Mouse (Mus musculus): ENCODE measurements around the gene Slc6a3. TPM values are rescaled to one million over a fixed set of nuclear protein-coding genes. Genes with fewer than 3 reads are reported as not detected.
A peak's percentile ranks its signal among the peaks of the same experiment; 100 is the strongest.

Gene Slc6a3
- polyA plus RNA-seq, 1 experiment = 0.08 TPM

DNA sequence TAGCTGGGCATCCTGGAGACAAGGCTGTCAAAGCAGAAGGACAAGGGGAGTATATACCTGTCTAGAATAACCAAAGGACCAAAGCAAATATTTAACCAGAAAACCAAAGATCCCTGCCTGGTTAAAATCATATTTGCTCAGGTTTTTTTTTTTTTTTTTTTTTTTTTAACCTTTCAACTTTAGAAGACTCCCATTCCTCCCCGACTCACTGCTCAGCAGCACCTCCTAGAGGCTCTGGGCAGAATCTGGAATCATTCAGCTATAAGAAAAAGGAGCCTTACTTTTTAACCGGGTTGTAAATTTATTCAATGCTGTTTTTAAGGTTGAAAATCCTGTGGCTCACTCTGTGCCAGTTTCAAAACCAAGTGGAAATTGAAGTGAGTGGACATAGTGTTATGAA, 33.8 kb upstream of the Slc6a3 start:
- Histone ChIP-seq H3K27ac (ENCODE audit: insufficient read depth, low read length) (no peak overlapping the region), H3K4me1 (ENCODE audit: control insufficient read depth, insufficient read depth, low read length) (no peaks in the 10 kb centered on the region), H3K4me3 (ENCODE audit: insufficient read depth, low read length) (no peak overlapping the region)
- TF ChIP-seq CTCF (IDR thresholded peaks at IDR 0.05; ENCODE audit: extremely low read depth, insufficient read depth, low read length) (peak; percentile 32), POLR2A (IDR thresholded peaks at IDR 0.05; ENCODE audit: extremely low read depth, insufficient read depth, low read length) (no peak)

DNA sequence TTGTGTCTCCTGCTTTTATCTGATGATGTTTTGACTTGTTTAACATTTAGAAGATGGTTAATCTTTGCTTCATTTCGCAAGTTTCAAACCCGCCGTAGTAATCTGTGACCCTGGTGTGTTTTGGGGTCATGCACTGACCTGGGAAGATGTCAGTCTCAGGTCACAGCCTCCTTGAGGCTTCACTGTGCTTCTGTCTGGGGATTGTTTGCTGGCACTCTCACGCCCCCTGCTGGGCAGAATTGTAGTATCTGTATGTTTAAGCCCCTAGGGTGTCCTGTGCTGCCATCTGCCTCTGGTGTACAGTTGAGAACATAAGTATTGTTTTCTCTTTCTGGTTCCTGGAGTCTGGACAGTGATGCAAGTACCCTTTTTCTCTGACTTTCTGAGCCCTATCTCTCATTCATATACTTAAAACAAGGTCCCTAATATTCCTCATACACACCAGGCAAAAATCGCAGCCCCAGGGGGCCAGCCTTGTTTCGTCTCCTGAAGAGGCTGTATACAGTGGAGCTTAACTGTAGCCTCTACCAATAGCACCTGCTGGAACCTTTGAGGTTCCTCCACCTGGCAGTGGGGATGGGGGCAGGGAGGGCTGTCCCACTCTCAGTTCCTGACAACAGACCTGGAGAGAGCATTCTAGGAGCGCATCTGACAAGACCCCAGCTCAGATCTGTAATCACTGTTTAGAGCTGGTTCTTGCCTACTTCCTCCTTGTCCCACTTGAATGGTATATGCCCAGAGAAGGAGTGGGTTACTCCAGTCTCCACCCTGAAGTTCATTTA, 30.7 kb upstream of the Slc6a3 start:
- Histone ChIP-seq H3K4me3 (ENCODE audit: insufficient read depth, low read length) (no peak overlapping the region), H3K4me1 (ENCODE audit: control insufficient read depth, insufficient read depth, low read length) (no peaks in the 10 kb centered on the region), H3K27ac (ENCODE audit: insufficient read depth, low read length) (no peak overlapping the region)
- TF ChIP-seq CTCF (IDR thresholded peaks at IDR 0.05; ENCODE audit: extremely low read depth, insufficient read depth, low read length) = peak; percentile 92
- no peak for TF ChIP-seq POLR2A (IDR thresholded peaks at IDR 0.05; ENCODE audit: extremely low read depth, insufficient read depth, low read length)

DNA sequence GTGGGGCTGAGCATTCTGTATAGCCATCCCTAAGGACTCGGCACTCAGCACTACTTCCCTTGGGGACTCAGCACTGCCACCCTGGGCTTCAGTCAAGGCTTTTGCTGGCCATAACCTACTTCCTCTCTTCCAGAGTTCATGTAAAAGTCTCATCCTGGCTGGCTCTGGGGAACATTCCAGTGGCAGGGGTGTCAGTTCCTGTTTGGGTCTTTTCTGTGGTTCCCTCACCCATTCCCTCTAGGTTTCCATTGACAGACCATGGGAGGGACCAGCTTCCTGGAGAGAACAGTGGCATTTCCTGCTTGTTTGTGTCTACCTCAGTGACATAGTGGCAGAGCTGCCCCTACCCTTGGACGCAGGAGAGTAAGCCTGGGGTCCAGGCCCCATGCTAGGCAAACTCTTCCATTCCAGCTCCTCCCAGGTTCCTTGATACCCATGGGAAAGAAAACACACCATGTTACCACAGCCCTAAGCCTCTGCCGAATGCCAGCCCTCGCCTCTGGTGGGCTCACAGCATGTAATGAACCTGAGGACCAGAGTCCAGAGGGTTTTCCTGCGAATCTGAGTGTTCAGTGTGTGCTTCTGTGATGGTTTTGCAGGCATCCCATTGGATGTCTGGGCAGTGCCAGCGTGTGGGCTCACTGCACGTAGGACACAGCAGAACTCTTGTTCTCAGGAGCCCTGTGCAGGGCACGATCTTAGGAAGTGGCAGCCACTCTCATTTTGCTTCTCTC, 27.6 kb upstream of the Slc6a3 start:
- Histone ChIP-seq H3K4me3 (ENCODE audit: insufficient read depth, low read length) (no peak overlapping the region), H3K4me1 (ENCODE audit: control insufficient read depth, insufficient read depth, low read length) (no peaks in the 10 kb centered on the region), H3K27ac (ENCODE audit: insufficient read depth, low read length) (no peak overlapping the region)
- TF ChIP-seq POLR2A (IDR thresholded peaks at IDR 0.05; ENCODE audit: extremely low read depth, insufficient read depth, low read length) (no peak), CTCF (IDR thresholded peaks at IDR 0.05; ENCODE audit: extremely low read depth, insufficient read depth, low read length) (no peak)

DNA sequence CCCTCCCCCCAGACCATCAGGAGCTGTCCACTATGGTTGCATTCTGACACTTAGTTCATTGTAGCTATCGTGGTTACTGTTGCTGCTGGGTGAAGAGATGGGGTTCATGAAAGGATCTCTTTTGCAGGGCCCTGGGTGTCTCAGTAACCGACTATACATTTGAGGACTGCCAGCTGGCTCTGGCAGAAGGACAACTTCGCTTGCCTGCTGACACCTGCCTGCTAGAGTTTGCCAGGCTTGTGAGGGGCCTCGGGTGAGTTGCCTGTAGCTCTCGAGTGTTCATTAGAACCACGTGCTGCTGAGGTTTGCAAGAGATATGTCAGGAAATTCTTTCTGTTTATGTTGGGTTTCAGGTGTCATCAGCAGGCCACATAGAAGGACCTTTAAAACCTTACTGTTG, 26.7 kb upstream of the Slc6a3 start:
- no peak overlapping the region for H3K4me3 ChIP-seq (ENCODE audit: insufficient read depth, low read length)
- no peaks in the 10 kb centered on the region for H3K4me1 ChIP-seq (ENCODE audit: control insufficient read depth, insufficient read depth, low read length)
- TF ChIP-seq POLR2A (IDR thresholded peaks at IDR 0.05; ENCODE audit: extremely low read depth, insufficient read depth, low read length) = no peak
- no peak for TF ChIP-seq CTCF (IDR thresholded peaks at IDR 0.05; ENCODE audit: extremely low read depth, insufficient read depth, low read length)
- no peak overlapping the region for H3K27ac ChIP-seq (ENCODE audit: insufficient read depth, low read length)

DNA sequence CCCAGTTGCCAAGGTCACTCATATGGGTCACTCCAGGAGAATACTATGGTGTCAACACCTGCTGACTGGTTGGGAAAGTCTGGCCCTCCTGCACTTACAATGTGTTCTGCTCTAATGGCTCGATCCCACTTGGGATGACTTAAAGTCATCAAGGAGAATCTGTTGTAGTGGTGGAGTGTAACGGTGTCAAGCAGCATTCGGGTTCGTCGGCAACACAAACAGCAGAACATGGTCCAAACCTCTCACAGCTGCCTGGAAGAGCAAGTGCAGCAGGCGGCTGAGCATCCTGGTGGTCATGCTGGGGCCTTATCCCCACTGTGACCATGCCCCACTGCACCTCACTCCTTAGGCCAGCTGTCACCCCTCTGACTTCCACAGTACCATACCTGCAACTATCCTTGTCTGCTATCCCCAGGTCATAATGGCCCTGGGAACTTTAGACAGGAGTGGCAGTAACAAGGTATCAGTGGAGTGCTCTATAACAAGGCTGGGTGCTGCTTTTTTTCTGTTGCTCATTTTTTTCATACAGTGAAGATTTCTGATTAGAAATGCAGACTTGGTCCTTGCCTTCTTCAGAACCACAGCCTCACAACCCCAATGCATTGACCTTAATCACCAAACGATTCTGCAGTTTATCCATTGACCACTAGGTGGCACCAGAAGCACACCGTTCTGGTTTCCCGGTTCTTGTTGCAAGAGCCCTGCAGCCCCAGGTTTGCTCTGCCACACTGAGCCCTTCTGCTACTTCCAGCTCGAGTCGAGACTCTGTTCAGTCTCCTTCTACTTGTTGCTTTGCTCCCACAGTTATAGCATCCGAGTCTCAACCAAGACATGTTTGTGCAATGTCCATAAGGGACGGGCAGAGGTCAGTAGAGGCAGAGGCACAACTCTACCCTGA, 23.5 kb upstream of the Slc6a3 start:
- H3K4me1 ChIP-seq (ENCODE audit: control insufficient read depth, insufficient read depth, low read length) = no peaks in the 10 kb centered on the region
- TF ChIP-seq POLR2A (IDR thresholded peaks at IDR 0.05; ENCODE audit: extremely low read depth, insufficient read depth, low read length) (no peak), CTCF (IDR thresholded peaks at IDR 0.05; ENCODE audit: extremely low read depth, insufficient read depth, low read length) (peak; percentile 91)
- H3K4me3 ChIP-seq (ENCODE audit: insufficient read depth, low read length) = no peak overlapping the region
- H3K27ac ChIP-seq (ENCODE audit: insufficient read depth, low read length) = no peak overlapping the region

DNA sequence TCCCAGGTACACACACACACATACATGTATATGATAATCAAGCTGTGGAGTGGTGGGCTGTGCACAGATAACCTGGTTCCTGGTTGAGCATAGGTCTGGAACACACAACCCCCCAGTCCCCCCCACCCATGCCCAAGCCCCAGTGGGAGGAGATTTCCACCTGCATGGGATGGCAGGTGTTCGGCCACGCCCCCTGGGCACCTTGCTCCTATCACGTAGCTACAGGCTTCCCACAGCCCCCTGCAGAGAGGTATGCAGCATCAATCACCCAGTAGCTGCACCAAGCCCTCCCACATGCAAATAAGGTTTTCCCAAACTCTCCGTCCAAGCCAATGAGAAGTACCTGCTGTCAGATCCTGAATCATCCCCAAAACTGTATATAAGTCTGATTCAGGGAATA, 19.7 kb upstream of the Slc6a3 start:
- no peaks in the 10 kb centered on the region for H3K4me1 ChIP-seq (ENCODE audit: control insufficient read depth, insufficient read depth, low read length)
- TF ChIP-seq POLR2A (IDR thresholded peaks at IDR 0.05; ENCODE audit: extremely low read depth, insufficient read depth, low read length) = no peak
- no peak for TF ChIP-seq CTCF (IDR thresholded peaks at IDR 0.05; ENCODE audit: extremely low read depth, insufficient read depth, low read length)

DNA sequence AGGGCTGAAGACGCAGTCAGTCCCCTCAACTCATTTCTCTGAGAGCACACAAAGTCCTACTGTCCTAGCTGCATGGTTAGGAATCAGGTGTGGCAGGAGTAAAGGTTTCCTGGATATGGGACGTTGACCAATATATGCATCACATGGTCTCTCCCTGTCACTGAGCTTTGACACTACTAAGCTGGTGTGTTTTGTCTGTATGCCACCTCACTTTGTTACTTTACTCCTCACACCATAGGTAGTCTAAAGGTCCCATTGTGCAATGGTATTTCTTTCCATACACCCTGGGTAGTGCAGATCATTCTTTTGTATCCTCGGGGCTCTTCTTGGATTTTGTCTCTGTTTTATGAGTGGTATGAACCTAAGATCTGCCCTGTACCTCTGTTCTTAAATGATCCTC, 2.8 kb upstream of the Slc6a3 start:
- H3K27ac ChIP-seq (ENCODE audit: insufficient read depth, low read length) = no peak overlapping the region
- no peak overlapping the region for H3K4me3 ChIP-seq (ENCODE audit: insufficient read depth, low read length)
- no peak for TF ChIP-seq POLR2A (IDR thresholded peaks at IDR 0.05; ENCODE audit: extremely low read depth, insufficient read depth, low read length)
- no peak for TF ChIP-seq CTCF (IDR thresholded peaks at IDR 0.05; ENCODE audit: extremely low read depth, insufficient read depth, low read length)
- no peaks in the 10 kb centered on the region for H3K4me1 ChIP-seq (ENCODE audit: control insufficient read depth, insufficient read depth, low read length)

More for the DNA sequence above, 19.7 kb upstream of the Slc6a3 start:
- H3K27ac ChIP-seq (ENCODE audit: insufficient read depth, low read length) = no peak overlapping the region
- H3K4me3 ChIP-seq (ENCODE audit: insufficient read depth, low read length) = no peak overlapping the region

DNA sequence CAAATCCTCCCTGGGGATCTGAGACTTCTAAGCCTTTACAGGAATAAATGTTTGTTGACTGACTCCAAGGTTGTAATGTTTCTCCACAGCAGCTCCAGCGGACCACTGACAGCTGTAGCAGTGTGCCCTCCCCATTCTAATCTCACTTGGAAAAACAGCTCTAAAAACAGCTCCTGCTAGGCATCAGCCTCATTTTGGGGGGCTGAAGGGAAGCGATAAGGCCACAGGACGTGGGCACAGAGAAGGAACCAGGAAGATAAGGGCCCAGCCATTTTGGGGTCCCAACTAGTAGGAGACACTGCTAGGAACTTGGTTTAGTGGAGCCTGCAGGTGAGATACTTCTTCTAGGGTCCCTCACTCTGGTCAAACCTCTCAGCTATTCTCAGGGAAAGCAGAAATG, 1.3 kb upstream of the Slc6a3 start:
- Histone ChIP-seq H3K4me1 (ENCODE audit: control insufficient read depth, insufficient read depth, low read length) (no peaks in the 10 kb centered on the region), H3K27ac (ENCODE audit: insufficient read depth, low read length) (no peak overlapping the region), H3K4me3 (ENCODE audit: insufficient read depth, low read length) (no peak overlapping the region)
- no peak for TF ChIP-seq POLR2A (IDR thresholded peaks at IDR 0.05; ENCODE audit: extremely low read depth, insufficient read depth, low read length)
- no peak for TF ChIP-seq CTCF (IDR thresholded peaks at IDR 0.05; ENCODE audit: extremely low read depth, insufficient read depth, low read length)

DNA sequence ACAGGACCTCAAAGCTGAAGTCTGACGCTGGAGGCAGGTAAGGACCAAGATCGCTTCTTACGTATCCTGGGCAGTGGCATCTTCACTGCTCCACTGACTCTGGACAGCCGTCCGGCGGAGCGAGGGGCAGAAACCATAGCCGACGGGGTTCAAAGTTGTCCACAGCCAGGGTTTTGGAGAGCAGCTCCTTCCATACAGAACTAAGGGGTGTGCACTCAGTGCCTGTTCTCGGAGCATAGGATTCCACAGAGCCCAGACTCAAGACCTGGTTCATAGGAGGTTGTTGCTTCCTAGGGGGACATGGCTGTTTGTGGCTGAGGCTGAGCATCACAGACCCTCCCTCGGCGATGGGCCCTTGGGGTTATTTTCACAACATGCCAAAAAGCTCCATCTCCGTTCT, 277 bp downstream of the Slc6a3 start:
- peak overlapping the region; percentile 12; the same call in 1 of the 2 replicates for H3K4me3 ChIP-seq (ENCODE audit: insufficient read depth, low read length)
- TF ChIP-seq POLR2A (IDR thresholded peaks at IDR 0.05; ENCODE audit: extremely low read depth, insufficient read depth, low read length) (no peak), CTCF (IDR thresholded peaks at IDR 0.05; ENCODE audit: extremely low read depth, insufficient read depth, low read length) (no peak)
- no peak overlapping the region for H3K27ac ChIP-seq (ENCODE audit: insufficient read depth, low read length)
- no peaks in the 10 kb centered on the region for H3K4me1 ChIP-seq (ENCODE audit: control insufficient read depth, insufficient read depth, low read length)

All from cortical plate, adult 2 months (tissue).